Mouse (Mus musculus): ENCODE measurements at regions not wholly inside any gene's neighbourhood (a gene's known extent, or its start where the extent isn't known, plus 50 kb on each side); places are given as distances from the start of the nearest gene placed in this dataset.

DNA sequence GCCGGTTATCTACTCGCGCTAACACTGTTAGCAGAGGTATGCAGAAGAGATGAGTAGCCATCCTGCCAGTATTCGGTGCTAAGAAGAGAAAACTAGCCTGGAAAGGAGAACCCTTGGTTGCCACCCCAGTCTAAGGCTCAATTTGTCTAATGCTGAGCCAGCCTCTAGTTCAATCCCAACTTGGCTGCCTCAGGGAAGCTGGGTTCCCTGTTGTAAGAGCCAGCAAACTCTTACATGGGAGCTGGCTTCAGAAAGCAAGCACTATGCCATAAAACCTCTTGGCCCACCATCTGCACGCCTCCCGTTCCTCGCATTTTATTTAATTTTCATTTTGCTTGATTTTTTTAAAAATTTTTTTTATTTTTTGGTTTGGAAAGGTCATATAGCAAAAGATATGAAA, 69.6 kb upstream of the Tiam2 start:
- TF ChIP-seq CTCF (IDR thresholded peaks at IDR 0.05; ENCODE audit: borderline replicate concordance, insufficient read depth, low read length), result no peak
- TF ChIP-seq POLR2A (IDR thresholded peaks at IDR 0.05; ENCODE audit: low read depth, low read length), result no peak

Data from embryonic fibroblast, embryonic 13.5 days (primary cell).